Mouse (Mus musculus) frontal cortex, postnatal 36 days (tissue): Measurements from ENCODE around the gene Mab21l1.

ENCODE experiments used
- DNase-seq, 2 experiments: peaks; one replicate each; pipeline ENCODE4 v3.0.0; 2022; ENCODE audit warnings: low spot score in 2 of 2

The Mab21l1 gene

DNA sequence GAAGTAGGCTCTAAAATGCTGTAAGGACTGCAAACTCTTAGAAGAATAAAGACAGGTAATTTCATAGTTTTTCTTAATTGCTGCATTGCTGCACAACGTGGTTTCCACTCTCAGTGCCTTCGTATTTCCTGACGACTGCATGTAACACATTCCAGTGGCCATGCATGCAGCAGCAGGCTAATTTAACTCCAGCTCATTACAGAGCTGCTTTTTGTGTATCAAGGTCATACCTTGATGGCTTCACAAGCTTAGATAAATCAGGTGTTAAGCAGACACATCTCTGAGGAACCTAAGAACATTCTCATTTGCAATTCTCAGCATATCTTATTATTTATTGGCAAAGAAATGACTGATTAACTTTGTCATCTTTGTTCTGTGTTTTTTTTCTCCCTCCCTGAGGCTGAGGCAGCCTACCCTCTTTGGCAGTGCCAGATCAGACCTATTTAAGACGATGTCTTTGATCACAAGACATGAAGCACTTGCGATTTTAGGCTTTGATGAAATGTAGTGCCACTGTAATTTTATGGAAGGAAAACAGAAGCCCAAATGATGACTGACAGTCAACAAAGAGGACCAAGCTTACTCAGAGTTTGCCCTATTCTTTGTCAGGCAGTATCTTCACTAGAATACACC is 32.8 kb downstream of the Mab21l1 start:
- no peak for DNase-seq

DNA sequence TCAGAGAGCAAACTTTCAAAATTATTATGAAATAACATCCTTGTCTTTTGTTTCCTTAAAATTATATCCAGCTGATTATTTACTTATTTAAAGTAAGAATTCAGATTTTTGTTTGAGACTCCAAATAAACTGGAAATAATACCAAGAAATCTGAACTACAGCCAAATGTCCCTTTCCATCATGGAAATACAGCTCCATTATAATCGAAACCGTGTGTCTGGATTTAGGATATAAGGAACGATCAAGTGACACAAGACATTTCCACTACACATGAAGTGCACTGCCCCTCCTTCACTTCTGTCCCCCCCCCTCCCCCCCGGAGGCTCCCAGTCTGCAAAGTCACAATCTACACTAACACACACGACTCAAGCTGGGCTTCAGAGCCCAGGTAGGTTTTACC is 33.8 kb downstream of the Mab21l1 start:
- DNase-seq: no peak

DNA sequence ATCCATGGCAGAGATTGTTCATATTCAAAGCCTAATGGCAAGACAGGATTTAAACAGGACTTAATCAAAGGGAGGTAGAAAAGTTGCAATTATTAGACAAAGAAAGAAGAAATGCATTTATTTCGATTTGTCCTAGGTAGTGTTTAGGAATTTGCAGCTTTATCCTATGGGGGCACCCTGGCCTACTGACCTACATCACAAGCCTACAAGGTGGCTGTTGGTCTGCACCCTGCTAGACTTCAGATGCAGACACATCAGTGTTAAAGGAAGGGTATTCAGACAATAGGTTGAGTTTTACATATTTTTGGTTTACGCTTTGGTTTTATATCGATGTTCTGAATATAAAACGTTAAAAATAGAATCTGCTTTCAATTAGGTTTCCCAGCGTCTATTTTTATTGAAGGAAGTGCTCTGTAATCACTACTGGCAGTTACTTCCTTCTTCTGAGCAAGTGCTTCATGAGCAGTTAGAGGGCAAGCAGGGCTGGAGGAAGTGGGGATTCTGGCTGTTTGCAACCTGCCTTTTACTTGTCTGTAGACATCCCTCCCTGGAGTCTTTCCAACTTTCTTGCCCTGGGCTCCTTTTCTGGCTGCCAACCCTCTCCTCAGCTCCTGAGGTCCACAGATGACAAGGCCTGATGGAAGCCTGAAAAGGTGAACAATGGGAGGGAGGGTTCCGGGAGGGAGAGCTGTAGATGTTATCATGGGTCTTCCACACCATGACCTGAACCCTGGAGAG is 34.5 kb downstream of the Mab21l1 start:
- no peak for DNase-seq

DNA sequence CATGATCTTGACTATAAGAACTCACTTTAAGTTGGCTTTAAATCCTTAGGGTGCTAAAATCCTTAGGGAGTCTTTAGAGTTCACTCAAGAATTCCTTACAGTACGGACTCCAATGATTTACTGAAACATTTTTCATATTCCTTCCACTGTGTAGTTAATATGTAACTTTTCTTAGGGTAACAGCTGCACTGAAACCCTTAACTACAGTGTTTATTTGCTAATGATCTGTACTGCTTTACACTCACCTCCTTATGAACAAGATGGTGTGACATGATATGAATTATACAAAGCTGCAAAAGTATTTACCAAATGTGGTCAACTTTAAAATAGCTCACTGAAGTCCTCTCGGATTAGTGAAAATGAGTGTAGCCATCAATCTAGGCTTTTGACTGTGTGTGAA is 35.8 kb downstream of the Mab21l1 start:
- DNase-seq: no peak

DNA sequence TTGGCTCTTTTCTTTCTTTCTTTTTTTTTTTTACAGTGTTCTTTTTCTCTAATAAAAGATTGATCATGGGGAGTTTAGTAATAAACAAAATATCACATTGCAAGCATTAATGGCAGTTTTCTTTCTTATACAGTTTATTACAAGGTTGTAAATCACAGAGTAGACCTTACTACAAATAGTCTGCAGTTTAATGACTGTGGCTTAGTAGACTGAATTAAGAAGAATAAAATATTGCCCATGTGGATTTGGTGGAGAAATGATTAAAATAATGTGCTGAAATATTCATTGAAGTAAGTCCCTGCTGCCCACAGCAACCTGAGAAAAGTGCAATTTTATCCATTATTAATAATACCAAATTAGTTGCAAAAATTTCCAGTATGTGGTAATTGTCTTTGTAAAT is 37.3 kb downstream of the Mab21l1 start:
- no peak for DNase-seq

DNA sequence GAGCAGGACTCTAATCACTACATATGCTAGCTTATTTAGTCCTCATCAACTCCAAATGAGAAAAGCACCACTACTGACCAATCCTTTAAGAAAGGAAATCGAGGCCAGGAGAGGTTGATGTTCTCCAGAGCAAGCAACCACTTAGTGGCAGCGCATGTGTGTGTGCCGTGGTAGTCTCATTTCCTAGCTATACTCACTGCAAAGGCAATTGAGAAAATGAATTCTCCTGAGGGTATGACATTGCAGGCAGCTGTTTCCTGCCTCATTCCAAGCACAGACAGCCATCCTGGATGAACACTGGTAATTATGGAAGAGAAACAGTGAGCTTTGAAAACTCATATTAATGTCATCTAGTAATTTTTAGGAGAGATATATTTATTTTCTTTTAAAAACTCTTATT is 42.6 kb downstream of the Mab21l1 start:
- DNase-seq: no peak

DNA sequence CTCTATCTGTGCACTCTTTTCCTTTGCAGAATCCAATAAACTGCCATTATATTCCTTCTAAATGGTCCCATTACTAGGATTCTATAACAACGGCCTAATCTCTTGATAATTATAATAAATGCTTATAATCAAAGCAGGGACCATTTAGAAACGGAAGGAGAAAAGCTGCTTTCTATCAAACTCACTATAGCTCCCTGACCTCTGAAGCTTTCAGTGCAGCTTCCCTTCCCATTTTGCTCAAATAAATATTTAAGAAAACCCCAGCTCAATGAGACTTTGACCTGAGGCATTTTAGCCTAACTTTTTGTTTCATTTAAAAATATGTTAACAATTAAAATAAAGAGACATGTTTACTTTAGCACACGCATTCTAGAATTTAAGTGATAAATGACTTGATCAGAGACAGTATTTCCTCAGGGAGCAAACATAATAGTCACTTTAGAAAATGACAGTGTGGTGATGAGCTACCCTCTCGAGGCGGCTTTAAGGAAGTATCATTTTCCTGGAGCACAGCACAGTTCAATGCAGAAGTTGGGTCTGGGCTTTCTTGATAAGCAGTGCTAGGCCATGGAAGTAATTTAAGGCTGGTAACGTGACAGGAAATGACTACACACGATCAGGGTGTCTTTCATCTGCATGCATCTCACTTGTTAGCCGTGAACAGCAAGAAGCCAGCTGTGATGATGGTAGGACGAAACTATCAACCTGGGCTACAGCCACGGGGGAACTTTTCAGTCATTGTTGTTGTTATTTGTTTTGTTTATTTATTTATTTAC is 46.4 kb downstream of the Mab21l1 start:
- DNase-seq: no peak

DNA sequence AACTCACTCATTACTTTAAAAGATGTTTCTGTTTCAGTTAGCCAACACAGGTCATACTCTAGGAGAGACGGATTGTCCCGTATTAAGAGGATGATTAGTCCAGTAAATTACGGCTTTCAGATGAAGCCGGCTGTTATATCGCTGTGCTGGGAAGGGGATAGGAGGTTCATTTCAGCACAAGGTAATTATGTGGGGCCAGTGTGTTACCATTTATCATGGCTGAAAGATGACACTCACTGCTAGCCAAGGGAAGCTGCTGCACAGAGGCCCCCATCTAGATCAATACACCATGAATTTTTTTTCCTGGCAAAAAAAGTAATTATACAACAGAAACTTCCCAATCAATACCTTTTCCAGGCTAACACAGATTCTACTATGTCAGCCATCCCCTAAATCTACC is 47.9 kb downstream of the Mab21l1 start:
- DNase-seq: no peak
